Mouse (Mus musculus): ENCODE data around the gene Mpv17l2.
A peak's percentile ranks its signal among the peaks of the same experiment; 100 is the strongest.

Gene Mpv17l2

GRCm38 (mm10) chr8:70790846-70791245, 30.1 kb upstream of the Mpv17l2 start:
- peak in 1 of 2 experiments; percentile 38 for DNase-seq

DNA sequence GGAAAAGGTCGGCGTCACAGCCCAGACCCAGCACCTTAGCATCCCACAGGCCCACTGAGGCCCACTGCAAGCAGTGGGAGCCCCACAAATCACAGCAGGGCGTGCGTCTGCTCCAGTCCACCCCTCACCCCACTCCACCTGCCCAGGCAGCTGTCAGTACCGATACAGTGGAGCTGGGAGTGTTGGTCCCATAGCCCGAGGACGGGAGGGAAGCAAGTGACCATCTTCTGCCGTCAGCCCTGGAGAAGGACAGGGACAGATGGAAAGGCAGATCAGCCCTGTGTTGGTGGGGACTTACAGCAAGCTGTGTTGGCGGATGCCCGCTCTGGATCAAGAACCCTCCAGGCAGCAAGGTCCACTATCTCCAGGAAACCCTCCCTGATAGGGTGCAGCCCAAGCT, 28.3 kb upstream of the Mpv17l2 start:
- peak; percentile 49 to 65 for DNase-seq

- peak; percentile 90 for DNase-seq
Observed at GRCm38 (mm10) chr8:70787941-70788667, 27.4 kb upstream of the Mpv17l2 start.

GRCm38 (mm10) chr8:70787051-70787445, 26.3 kb upstream of the Mpv17l2 start:
- DNase-seq, result no peak

DNA sequence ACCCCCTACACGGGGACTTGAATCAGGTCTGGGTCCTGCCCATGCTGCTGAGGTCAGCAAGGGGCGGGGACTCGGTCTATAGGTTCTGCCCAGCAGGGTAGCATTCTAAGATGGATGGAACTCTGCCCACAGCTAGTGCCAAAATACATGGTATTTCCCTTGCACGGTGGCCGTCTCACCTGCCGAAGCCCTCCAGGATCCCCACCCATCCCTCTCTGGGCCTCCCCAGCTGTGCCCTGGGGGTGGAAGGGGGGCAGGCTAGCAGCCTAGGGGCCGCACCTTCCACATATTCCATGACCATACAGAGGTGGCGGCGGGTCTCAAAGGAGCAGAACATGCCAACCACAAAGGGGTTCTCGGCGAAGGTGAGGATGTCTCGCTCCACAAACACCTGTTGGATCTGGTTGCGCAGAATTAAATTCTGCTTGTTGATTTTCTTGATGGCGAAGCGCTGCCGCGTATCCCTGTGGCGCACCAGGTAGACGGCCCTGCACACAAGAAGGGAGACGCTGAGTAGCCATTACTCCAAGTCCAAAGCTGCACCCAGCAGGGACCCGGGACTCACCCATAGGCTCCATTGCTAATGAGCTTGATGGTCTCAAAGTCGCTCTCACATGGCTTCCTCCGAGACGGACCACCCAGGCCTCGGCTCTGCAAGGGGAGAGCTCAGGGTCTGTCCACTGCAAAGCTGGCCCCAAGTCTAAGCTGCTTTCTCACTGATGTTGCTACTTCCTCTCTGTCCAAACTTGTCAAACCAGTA, 25.7 kb upstream of the Mpv17l2 start:
- DNase-seq, result no peak

DNA sequence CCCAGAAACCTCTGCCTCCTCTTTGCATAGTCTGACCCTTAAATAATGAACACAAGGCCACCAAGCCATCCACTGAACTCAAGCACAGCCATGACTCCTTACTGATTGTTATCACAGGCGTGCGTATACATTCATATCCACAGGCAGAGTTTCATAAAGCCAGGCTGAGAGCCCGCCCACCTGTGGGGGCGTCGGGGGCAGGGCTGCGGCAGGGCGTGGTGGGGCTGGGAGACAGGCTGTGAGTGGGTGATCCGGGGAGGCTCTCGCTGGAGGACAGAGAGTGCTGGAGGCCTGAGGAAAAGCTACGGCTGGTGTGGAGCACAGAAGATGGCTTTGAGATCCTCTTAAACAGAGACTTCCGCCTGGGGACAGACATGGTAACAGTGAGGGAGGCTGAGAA, 19.3 kb upstream of the Mpv17l2 start:
- no peak for DNase-seq

- peak; percentile 100 for DNase-seq
Observed at GRCm38 (mm10) chr8:70776496-70777444, 16.0 kb upstream of the Mpv17l2 start, which contains the start of gene Pik3r2. Gene Pik3r2, minus strand, starts transcription at chr8:70776713.

- DNase-seq, result peak in 1 of 2 experiments; percentile 57
Observed at GRCm38 (mm10) chr8:70775851-70776495, 15.2 kb upstream of the Mpv17l2 start.

- peak; percentile 56 to 70 for DNase-seq
Observed at GRCm38 (mm10) chr8:70775227-70775626, 14.5 kb upstream of the Mpv17l2 start.

GRCm38 (mm10) chr8:70774740-70775139, 14.0 kb upstream of the Mpv17l2 start:
- DNase-seq, result no peak

- DNase-seq, result peak; percentile 87 to 88
Observed at GRCm38 (mm10) chr8:70773833-70774232, 13.1 kb upstream of the Mpv17l2 start.

DNA sequence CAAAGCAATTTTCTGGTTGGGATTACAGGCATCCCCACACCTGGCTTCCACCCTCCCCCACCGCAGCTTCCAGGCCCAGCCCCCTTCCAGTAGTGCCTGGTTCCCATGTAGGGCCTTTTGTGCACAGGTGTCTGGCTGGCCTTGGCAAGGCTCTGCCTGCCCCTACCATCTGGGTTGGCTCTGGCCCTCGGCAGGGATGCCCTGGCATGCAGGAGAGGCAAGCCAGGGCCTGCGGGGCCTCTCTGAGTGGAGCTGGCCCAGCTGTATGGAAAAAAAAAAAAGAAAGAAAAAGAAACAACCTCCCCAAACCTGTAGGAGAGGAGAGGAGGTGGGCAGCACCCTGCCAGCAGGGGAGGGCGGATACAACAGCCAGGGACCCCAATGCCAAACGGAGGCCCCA, 12.7 kb upstream of the Mpv17l2 start:
- peak; percentile 71 to 79 for DNase-seq

DNA sequence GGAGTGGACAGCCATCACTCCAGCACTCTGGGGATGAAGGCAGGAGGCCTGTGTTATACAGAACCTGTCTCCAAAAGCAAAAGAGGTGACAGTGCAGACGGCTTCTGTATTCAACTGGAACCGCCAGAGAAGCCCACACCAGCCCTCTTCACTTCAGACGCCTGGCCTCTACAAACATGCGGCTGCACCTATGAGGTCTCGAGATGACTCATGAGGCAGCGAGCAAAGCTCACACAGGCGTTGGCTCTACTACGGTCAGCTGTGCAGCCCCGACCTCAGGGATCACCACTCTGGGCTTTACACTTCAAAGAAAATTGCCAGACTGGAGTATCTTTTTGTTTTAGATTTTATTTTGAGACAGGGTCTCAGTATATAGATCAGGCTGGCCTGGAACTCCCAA, 12.1 kb upstream of the Mpv17l2 start:
- DNase-seq, result no peak

DNA sequence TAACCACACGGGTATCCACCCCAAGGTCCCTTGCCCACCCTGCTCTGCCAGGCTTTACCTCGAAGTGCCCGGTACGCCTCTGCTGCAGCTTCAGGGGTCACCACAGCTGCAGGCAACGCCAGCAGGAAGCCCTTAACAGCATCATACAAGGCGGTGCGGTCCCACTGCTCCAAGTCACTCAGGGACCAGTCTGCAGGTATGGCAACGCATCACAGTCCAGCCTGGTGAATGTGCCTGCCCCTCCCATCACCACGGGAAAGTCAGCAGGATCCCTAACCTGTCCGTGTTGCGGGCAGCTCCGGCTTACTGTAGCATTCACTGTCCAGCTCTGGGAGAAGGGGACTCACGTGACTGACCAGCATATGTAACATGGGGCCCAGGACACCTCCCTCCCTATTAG, 11.3 kb upstream of the Mpv17l2 start:
- no peak for DNase-seq

- DNase-seq, result no peak
Observed at GRCm38 (mm10) chr8:70771217-70771616, 10.5 kb upstream of the Mpv17l2 start.

- DNase-seq, result no peak
Observed at GRCm38 (mm10) chr8:70770748-70771147, 10.0 kb upstream of the Mpv17l2 start.

DNA sequence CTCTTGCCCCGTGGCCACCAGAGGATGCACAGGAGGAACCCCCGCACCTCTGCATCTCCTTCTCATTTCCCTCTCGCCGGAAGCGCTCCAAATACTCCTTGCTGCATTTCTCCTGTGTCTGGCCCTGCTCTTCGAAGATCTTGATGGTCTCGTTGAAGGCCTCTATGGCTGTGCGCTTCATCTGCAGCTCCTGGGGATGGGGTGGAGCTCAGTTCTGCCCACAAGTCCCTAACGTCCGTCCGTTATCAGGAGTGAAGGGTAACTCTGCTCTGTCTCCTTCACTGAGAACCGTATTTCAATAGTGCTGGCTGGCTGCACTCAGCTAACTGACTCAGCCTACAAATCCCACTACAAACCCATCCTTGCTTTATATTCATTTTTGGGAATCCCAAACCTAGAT, 9.1 kb upstream of the Mpv17l2 start:
- no peak for DNase-seq

GRCm38 (mm10) chr8:70769359-70769758, 8.6 kb upstream of the Mpv17l2 start:
- peak; percentile 97 to 99 for DNase-seq

GRCm38 (mm10) chr8:70768956-70769355, 8.2 kb upstream of the Mpv17l2 start:
- no peak for DNase-seq

DNA sequence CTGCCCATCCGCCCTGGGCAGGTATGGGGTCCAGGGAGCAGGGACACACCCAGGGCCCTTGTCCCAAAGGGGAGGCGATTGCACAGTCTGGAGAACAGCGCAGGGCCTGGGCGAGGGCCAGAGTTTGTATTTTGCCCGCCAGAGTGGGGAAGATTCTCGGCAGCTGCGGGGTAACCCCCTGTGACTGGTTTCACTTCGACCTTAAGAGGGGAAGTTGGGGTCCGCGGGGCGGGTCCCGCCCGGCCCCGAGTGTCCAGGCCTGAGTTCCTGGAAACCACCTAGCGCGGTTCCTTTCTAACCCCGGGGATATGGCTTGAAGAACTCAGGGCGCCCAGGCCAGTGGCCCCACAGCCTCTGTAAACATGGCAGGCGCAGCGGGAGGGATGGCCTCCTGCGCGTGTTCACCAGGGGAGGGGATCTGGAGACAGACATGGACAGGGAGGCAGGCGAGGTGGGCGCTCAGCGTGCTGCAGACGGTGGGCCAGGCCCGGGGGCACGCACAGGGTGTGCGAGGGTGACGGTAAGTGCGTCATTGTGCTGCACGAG, 7.6 kb upstream of the Mpv17l2 start:
- DNase-seq, result peak in 1 of 2 experiments; percentile 44

- no peak for DNase-seq
Observed at GRCm38 (mm10) chr8:70767503-70767902, 6.8 kb upstream of the Mpv17l2 start.

Data from cerebellum, postnatal 14 days (tissue).